Mouse (Mus musculus): ENCODE measurements around the gene Clptm1.

- TF ChIP-seq POLR2A (IDR thresholded peaks at IDR 0.05; ENCODE audit: control insufficient read depth, extremely low read depth, insufficient read depth, low read length, poor library complexity) (no peak), CTCF (IDR thresholded peaks at IDR 0.05; ENCODE audit: borderline replicate concordance, control insufficient read depth, extremely low read depth, insufficient read depth, low read length, poor library complexity) (no peak)
These were observed 13.6 kb downstream of the Clptm1 start for GRCm38 (mm10) chr7:19651063-19651786.

Data from thymus, adult 2 months (tissue).